Mouse (Mus musculus): Measurements from ENCODE around the gene Cxxc4. TPM values are rescaled to one million over a fixed set of nuclear protein-coding genes. Genes with fewer than 3 reads are reported as not detected.

Cxxc4 gene
- polyA plus RNA-seq, 2 experiments = 0.06 to 0.09 TPM

DNA sequence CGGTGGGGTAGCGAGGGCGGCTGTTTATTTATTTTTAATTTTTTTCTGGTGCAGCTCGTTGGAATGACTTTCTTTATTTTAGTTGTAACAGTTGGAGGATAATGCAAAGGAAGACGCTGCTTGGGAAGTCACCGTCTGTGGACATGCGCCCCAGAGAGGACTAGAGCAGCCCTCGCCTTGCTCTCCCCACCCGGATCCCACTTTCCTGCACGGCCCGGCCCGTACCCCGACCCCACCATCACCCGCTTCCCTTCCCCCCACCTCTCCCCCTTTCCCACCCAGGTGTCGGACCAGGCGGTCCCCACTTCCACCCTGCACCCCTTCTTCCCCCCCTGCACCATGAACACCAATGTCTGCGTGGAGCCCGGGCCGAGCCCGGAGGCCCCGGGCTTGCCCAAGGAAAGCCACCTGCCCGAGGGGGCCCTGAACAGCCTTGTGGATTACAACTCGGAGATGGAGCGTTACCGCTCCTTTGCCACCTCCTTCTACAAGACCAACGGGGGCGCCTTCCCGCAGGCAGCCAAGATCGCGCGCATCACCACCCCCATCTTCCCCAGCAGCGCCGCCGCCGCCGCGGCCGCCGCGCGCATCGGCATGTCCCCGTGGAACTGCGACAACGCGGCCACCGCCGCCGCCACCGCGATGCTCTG, 3.2 kb downstream of the Cxxc4 start:
- no peaks in the 10 kb centered on the region for H3K36me3 ChIP-seq (replicated peaks; ENCODE audit: control insufficient read depth, insufficient read depth, low read depth)
- WGBS (ENCODE audit: insufficient replicate concordance) = 1% methylated on average over 47 of the region's 51 CpGs
- H3K4me2 ChIP-seq (ENCODE audit: low read depth) = peak overlapping the region; percentile 68
- no peak overlapping the region for H3K27ac ChIP-seq
- H3K27me3 ChIP-seq (ENCODE audit: control insufficient read depth, insufficient read depth, low read length) = peaks cover 58% of the 10 kb centered on the region
- 0 out of 4 replicates have a peak, but pooled peaks cover 0 to 2% of the 10 kb centered on the region in 2 experiments for H3K4me1 ChIP-seq (replicated peaks; ENCODE audit: control insufficient read depth in 2 of 2, insufficient read depth in 2 of 2, low read length in 1 of 2)
- no peaks in the 10 kb centered on the region for H3K9me3 ChIP-seq (ENCODE audit: control insufficient read depth, low read length)
- no peak for TF ChIP-seq EP300 (IDR thresholded peaks at IDR 0.05; ENCODE audit: low read depth)
- TF ChIP-seq CTCF (IDR thresholded peaks at IDR 0.05; ENCODE audit: low read depth) = no peak
- peak; percentile 42; the same call in 1 of the 2 replicates for ATAC-seq (ENCODE audit: insufficient read depth)
- DNase-seq (ENCODE audit: low read depth in 3 of 3, low spot score in 3 of 3) = no peak
- peak overlapping the region; percentile 56 to 57 for H3K4me3 ChIP-seq (ENCODE audit: insufficient read depth in 1 of 2, low read depth in 2 of 2, low read length in 2 of 2)
- H3K9ac ChIP-seq (replicated peaks) = no peak overlapping the region

- no peaks in the 10 kb centered on the region for H3K9me3 ChIP-seq (ENCODE audit: control insufficient read depth, low read length)
- no peak overlapping the region for H3K27ac ChIP-seq
- H3K4me2 ChIP-seq (ENCODE audit: low read depth) = peak overlapping the region; percentile 68
- peaks cover 54% of the 10 kb centered on the region for H3K27me3 ChIP-seq (ENCODE audit: control insufficient read depth, insufficient read depth, low read length)
- no peak overlapping the region for H3K9ac ChIP-seq (replicated peaks)
- H3K36me3 ChIP-seq (replicated peaks; ENCODE audit: control insufficient read depth, insufficient read depth, low read depth) = no peaks in the 10 kb centered on the region
- 0% methylated on average over 35 of the region's 61 CpGs for WGBS (ENCODE audit: insufficient replicate concordance)
- TF ChIP-seq CTCF (IDR thresholded peaks at IDR 0.05; ENCODE audit: low read depth) (no peak), EP300 (IDR thresholded peaks at IDR 0.05; ENCODE audit: low read depth) (no peak)
- DNase-seq (ENCODE audit: low read depth in 3 of 3, low spot score in 3 of 3) = no peak
- peak; percentile 29; the same call in 1 of the 2 replicates for ATAC-seq (ENCODE audit: insufficient read depth)
- 0 out of 4 replicates have a peak, but pooled peaks cover 0 to 2% of the 10 kb centered on the region in 2 experiments for H3K4me1 ChIP-seq (replicated peaks; ENCODE audit: control insufficient read depth in 2 of 2, insufficient read depth in 2 of 2, low read length in 1 of 2)
- peak overlapping the region; percentile 39 to 56 for H3K4me3 ChIP-seq (ENCODE audit: insufficient read depth in 1 of 2, low read depth in 2 of 2, low read length in 2 of 2)
Observed at GRCm38 (mm10) chr3:134239971-134240717, 3.9 kb downstream of the Cxxc4 start.

DNA sequence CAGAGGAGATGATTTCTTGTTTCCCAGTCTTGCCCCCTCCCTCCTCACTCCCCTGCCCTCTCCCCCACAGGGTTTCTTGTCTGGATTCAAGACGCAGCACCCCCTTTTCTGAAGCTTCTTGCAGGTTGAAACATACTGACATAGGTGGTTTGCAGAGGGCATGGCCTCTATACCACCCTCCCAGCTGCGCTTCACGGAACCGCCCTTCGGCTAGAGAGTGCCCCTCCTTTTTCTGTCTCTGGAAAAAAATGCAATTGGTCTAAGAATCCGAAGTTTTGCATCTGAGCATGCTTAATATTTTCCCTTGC, 4.4 kb downstream of the Cxxc4 start:
- WGBS (ENCODE audit: insufficient replicate concordance) = 14% methylated on average over 6 of the region's 6 CpGs
- DNase-seq (ENCODE audit: low read depth in 3 of 3, low spot score in 3 of 3) (no peak), ATAC-seq (ENCODE audit: insufficient read depth) (no peak)
- no peaks in the 10 kb centered on the region for H3K9me3 ChIP-seq (ENCODE audit: control insufficient read depth, low read length)
- H3K36me3 ChIP-seq (replicated peaks; ENCODE audit: control insufficient read depth, insufficient read depth, low read depth) = no peaks in the 10 kb centered on the region
- peak overlapping the region; percentile 68 for H3K4me2 ChIP-seq (ENCODE audit: low read depth)
- H3K4me3 ChIP-seq (ENCODE audit: insufficient read depth in 1 of 2, low read depth in 2 of 2, low read length in 2 of 2) = no peak overlapping the region; a peak in 1 of 4 replicates
- H3K27me3 ChIP-seq (ENCODE audit: control insufficient read depth, insufficient read depth, low read length) = peaks cover 54% of the 10 kb centered on the region
- H3K27ac ChIP-seq = no peak overlapping the region
- TF ChIP-seq CTCF (IDR thresholded peaks at IDR 0.05; ENCODE audit: low read depth) (no peak), EP300 (IDR thresholded peaks at IDR 0.05; ENCODE audit: low read depth) (no peak)
- H3K4me1 ChIP-seq (replicated peaks; ENCODE audit: control insufficient read depth in 2 of 2, insufficient read depth in 2 of 2, low read length in 1 of 2) = 0 out of 4 replicates have a peak, but pooled peaks cover 0 to 2% of the 10 kb centered on the region in 2 experiments
- H3K9ac ChIP-seq (replicated peaks) = no peak overlapping the region

- Histone ChIP-seq H3K4me3 (ENCODE audit: insufficient read depth in 1 of 2, low read depth in 2 of 2, low read length in 2 of 2) (no peak overlapping the region), H3K9me3 (ENCODE audit: control insufficient read depth, low read length) (no peaks in the 10 kb centered on the region), H3K27me3 (ENCODE audit: control insufficient read depth, insufficient read depth, low read length) (peaks cover 30% of the 10 kb centered on the region), H3K9ac (replicated peaks) (no peak overlapping the region), H3K4me2 (ENCODE audit: low read depth) (no peak overlapping the region), H3K4me1 (replicated peaks; ENCODE audit: control insufficient read depth in 2 of 2, insufficient read depth in 2 of 2, low read length in 1 of 2) (0 out of 4 replicates have a peak, but pooled peaks cover 0 to 2% of the 10 kb centered on the region in 2 experiments), H3K27ac (no peak overlapping the region), H3K36me3 (replicated peaks; ENCODE audit: control insufficient read depth, insufficient read depth, low read depth) (no peaks in the 10 kb centered on the region)
- DNase-seq (ENCODE audit: low read depth in 3 of 3, low spot score in 3 of 3) (no peak), ATAC-seq (ENCODE audit: insufficient read depth) (no peak)
- TF ChIP-seq CTCF (IDR thresholded peaks at IDR 0.05; ENCODE audit: low read depth) (no peak), EP300 (IDR thresholded peaks at IDR 0.05; ENCODE audit: low read depth) (no peak)
- 19% methylated on average over 2 of the region's 2 CpGs for WGBS (ENCODE audit: insufficient replicate concordance)
Observed at GRCm38 (mm10) chr3:134243168-134243849, 7.0 kb downstream of the Cxxc4 start.

DNA sequence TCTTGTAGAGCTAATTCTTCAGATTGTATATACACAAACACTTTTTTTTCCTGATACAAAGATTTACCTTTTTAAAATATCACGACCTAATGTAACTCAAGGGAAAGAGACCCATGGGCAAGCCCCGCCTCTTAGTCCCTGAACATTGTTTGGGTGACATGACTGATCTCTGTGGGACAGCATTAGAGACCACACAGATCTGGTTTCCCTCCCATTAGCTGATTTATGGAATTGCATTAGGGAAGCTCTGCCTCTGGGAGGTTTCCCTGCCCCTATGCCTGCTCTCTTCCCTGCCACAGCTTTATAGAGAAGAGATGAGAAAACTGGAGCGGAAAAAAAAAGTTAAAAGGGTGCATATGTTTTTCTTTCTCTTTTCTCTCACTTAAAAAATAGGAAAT, 7.6 kb downstream of the Cxxc4 start:
- H3K4me3 ChIP-seq (ENCODE audit: insufficient read depth in 1 of 2, low read depth in 2 of 2, low read length in 2 of 2) = no peak overlapping the region
- no peak overlapping the region for H3K4me2 ChIP-seq (ENCODE audit: low read depth)
- no peak for ATAC-seq (ENCODE audit: insufficient read depth)
- 0 out of 4 replicates have a peak, but pooled peaks cover 0 to 1% of the 10 kb centered on the region in 2 experiments for H3K4me1 ChIP-seq (replicated peaks; ENCODE audit: control insufficient read depth in 2 of 2, insufficient read depth in 2 of 2, low read length in 1 of 2)
- H3K27ac ChIP-seq = no peak overlapping the region
- H3K27me3 ChIP-seq (ENCODE audit: control insufficient read depth, insufficient read depth, low read length) = peaks cover 25% of the 10 kb centered on the region
- 37% methylated on average over 3 of the region's 3 CpGs for WGBS (ENCODE audit: insufficient replicate concordance)
- TF ChIP-seq CTCF (IDR thresholded peaks at IDR 0.05; ENCODE audit: low read depth) (no peak), EP300 (IDR thresholded peaks at IDR 0.05; ENCODE audit: low read depth) (no peak)
- DNase-seq (ENCODE audit: low read depth in 3 of 3, low spot score in 3 of 3) = no peak
- no peaks in the 10 kb centered on the region for H3K9me3 ChIP-seq (ENCODE audit: control insufficient read depth, low read length)
- H3K36me3 ChIP-seq (replicated peaks; ENCODE audit: control insufficient read depth, insufficient read depth, low read depth) = no peaks in the 10 kb centered on the region
- no peak overlapping the region for H3K9ac ChIP-seq (replicated peaks)
